Mouse (Mus musculus): ENCODE measurements around the gene Rin2.

DNA sequence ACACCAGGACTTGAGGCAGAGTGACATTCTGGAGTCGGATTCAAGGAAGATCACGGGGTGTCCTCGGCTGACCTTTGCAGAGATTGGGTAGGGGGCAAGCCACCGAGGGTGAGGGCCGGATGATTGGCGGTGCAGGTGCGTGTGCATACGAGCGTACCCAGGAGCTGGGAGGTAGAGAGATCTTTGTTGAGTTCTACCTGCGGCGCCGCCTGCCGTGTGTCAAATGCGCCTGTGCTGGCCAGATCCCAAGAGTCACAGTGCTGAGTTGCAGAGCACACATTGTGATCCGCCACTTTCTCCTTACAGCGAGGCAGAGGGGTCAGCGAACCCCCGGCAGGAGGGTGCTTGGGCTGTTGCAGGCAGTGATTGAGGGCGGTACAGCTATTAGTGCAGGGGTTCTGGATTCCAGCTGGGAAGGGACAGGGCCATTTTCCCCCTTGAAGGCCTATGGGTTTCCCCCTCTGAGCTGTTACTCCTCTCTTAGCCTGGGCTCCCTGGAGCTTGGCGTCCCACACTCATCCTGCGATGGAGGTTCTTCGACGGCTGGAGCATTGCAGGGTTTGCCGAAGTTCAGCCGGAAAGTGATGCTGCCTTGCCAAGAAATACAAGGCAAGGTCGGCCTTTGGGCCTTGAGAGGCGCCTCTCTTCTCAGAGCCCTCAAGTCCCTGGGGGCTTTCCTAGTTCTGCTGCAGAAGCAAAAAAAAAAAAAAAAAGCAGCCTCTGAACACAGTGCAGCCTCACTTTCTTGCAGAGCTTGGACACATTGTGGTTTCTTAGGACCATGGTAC, 935 bp downstream of the Rin2 start:
- TF ChIP-seq CTCF (IDR thresholded peaks at IDR 0.05; ENCODE audit: control insufficient read depth, insufficient read depth, insufficient read length) (no peak), USF1 (IDR thresholded peaks at IDR 0.05; ENCODE audit: low read depth) (no peak)
